Mouse (Mus musculus) hematopoietic stem cell, adult 5-6 weeks (primary cell): ENCODE data around the gene C2cd2. TPM values are rescaled to one million over a fixed set of nuclear protein-coding genes. Genes with fewer than 3 reads are reported as not detected.
A peak's percentile ranks its signal among the peaks of the same experiment; 100 is the strongest.
"Not testable (repeated sequence)": the region's sequence is repeated elsewhere in the genome, so short reads cannot be mapped to it uniquely, and the experiment has no call there.

Source experiments
- ATAC-seq, 2 experiments: fragments of 125-278 bp in 1 of 2; replicated peaks in 1 of 2; 2 replicates each; pipeline ENCODE4 v1.8.0; 2016 to 2017; ENCODE audit warnings: inconsistent platforms in 2 of 2, mild to moderate bottlenecking in 2 of 2, moderate number of reproducible peaks in 2 of 2, low read depth in 1 of 2, moderate TSS enrichment in 1 of 2; ENCODE audit not compliant: low FRiP score in 2 of 2, poor library complexity in 2 of 2, severe bottlenecking in 2 of 2, insufficient read depth in 1 of 2, low TSS enrichment in 1 of 2
- total RNA-seq: library from RNA; stranded (forward); fragments of 172-1452, 232-1000 nt; gene quantifications from 2 replicates; pipeline ENCODE4 v1.2.3, GENCODE M21; 2017

Gene C2cd2
- total RNA-seq = 14.0 and 25.9 TPM in 2 replicates

GRCm38 (mm10) chr16:97962151-97962948 lies at the start of gene C2cd2, which contains the start of gene Zbtb21:
C2cd2 (minus strand) TSS chr16:97962598.
Zbtb21 (minus strand) TSS chr16:97962622.
- ATAC-seq = peak; percentile 89

GRCm38 (mm10) chr16:97997383-97997731 lies 35.0 kb upstream of the C2cd2 start:
- ATAC-seq = not testable (repeated sequence)

- ATAC-seq = peak; percentile 98 to 99
Observed at GRCm38 (mm10) chr16:97996616-97997382, 34.4 kb upstream of the C2cd2 start, which contains the start of gene B230307C23Rik. B230307C23Rik (plus strand) TSS chr16:97997315.

- ATAC-seq = no peak
Observed at GRCm38 (mm10) chr16:97995849-97996615, 33.6 kb upstream of the C2cd2 start.

- ATAC-seq = not testable (repeated sequence)
Observed at GRCm38 (mm10) chr16:97992477-97992876, 30.1 kb upstream of the C2cd2 start.

- ATAC-seq = no peak
Observed at GRCm38 (mm10) chr16:97991517-97991916, 29.1 kb upstream of the C2cd2 start.

- no peak for ATAC-seq
Observed at GRCm38 (mm10) chr16:97984589-97984988, 22.2 kb upstream of the C2cd2 start.

- ATAC-seq = no peak
Observed at GRCm38 (mm10) chr16:97981362-97981761, 19.0 kb upstream of the C2cd2 start.

GRCm38 (mm10) chr16:97977722-97978121 lies 15.3 kb upstream of the C2cd2 start:
- ATAC-seq = no peak

- ATAC-seq = peak; percentile 17 to 21; a peak in 2 of 4 replicates
Observed at GRCm38 (mm10) chr16:97977277-97977676, 14.9 kb upstream of the C2cd2 start.

- no peak for ATAC-seq
Observed at GRCm38 (mm10) chr16:97963956-97964540, 1.6 kb upstream of the C2cd2 start.

- ATAC-seq = no peak
Observed at GRCm38 (mm10) chr16:97961381-97962150, 832 bp downstream of the C2cd2 start.

- ATAC-seq = no peak
Observed at GRCm38 (mm10) chr16:97960348-97960747, 2.0 kb downstream of the C2cd2 start.

- no peak for ATAC-seq
Observed at GRCm38 (mm10) chr16:97958401-97958973, 3.9 kb downstream of the C2cd2 start.

GRCm38 (mm10) chr16:97957626-97958025 lies 4.8 kb downstream of the C2cd2 start:
- ATAC-seq = no peak

- ATAC-seq = no peak
Observed at GRCm38 (mm10) chr16:97956011-97956410, 6.4 kb downstream of the C2cd2 start.
